Comparison of ENCODE assay signal across 8 mouse cellular contexts in the genomic region with DNA sequence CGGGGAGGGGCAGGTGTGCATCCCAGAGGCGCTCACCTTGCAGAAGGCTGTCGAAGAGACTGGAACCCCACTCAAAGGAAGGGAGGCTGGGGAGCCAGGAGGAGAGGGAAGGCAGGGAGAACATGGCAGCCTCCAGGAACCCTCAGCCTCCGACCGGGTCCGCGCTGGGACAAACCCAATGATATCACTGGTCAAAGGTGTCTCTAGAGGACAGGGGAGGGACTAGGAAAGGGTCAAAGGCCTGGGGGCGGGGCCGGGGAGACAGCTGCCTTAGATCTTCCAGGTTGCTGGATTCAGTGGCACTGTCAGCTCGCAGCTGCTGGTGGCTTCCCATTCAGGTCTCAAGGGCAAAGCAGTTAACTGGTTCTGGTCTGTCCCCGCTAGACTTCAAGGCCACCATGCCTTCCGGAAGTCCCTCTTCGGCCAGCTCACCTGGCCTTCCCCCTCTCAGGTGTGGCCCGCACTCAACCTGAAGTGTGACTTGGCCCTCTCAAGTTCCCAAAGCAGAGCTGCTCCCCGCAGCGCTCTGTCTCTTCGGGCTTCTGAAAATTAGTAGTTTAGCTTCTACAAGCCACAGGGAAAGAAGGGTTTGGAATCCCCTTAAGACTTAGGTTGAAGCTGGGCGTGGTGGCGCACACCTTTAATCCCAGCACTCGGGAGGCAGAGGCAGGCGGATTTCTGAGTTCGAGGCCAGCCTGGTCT. TPM values are rescaled to one million over a fixed set of nuclear protein-coding genes. Genes with fewer than 3 reads are reported as not detected.
DNase-seq lines count a peak whose midpoint lies in the region; ATAC-seq and TF ChIP-seq lines count a peak whose summit lies in the region.

No protein-coding gene starts in this region.

- no peaks in the 10 kb centered on the region for H3K9me3 ChIP-seq in forebrain, embryonic 16.5 days (ENCODE audit: control insufficient read depth, low read length)

- 15% methylated on average over 22 of the region's 22 CpGs for WGBS in spleen, adult 2 months
- 18% methylated on average over 21 of the region's 22 CpGs for WGBS in forebrain, embryonic 16.5 days

- no peak for ATAC-seq in forebrain, embryonic 16.5 days

- no peaks in the 10 kb centered on the region; the same call in 1 of the 2 replicates for H3K27me3 ChIP-seq in spleen, adult 2 months (ENCODE audit: control insufficient read depth, insufficient read depth, low read length)
- no peaks in the 10 kb centered on the region for H3K27me3 ChIP-seq in forebrain, embryonic 16.5 days (replicated peaks; ENCODE audit: control insufficient read depth, insufficient read depth, low read length)

- H3K27ac ChIP-seq in spleen, adult 2 months (ENCODE audit: insufficient read depth, low read length): no peak overlapping the region
- H3K27ac ChIP-seq in forebrain, embryonic 16.5 days (ENCODE audit: low read length): no peak overlapping the region

- no peak for TF ChIP-seq POLR2A in spleen, adult 2 months (IDR thresholded peaks at IDR 0.05; ENCODE audit: low read depth, low read length)

- no peaks in the 10 kb centered on the region for H3K36me3 ChIP-seq in spleen, adult 2 months (ENCODE audit: control insufficient read depth, insufficient read depth, low read length)
- no peaks in the 10 kb centered on the region for H3K36me3 ChIP-seq in forebrain, embryonic 16.5 days (ENCODE audit: control insufficient read depth, insufficient read depth)

- TF ChIP-seq CTCF in spleen, adult 2 months (IDR thresholded peaks at IDR 0.05; ENCODE audit: extremely low read depth, insufficient read depth, insufficient read length, insufficient replicate concordance): no peak

- no peak overlapping the region for H3K9ac ChIP-seq in forebrain, embryonic 16.5 days (replicated peaks; ENCODE audit: low read depth, low read length)

- H3K4me1 ChIP-seq in spleen, adult 2 months (ENCODE audit: control insufficient read depth, insufficient read depth, insufficient read length): peaks cover 9% of the 10 kb centered on the region
- peaks cover 7% of the 10 kb centered on the region for H3K4me1 ChIP-seq in forebrain, embryonic 16.5 days (replicated peaks; ENCODE audit: control insufficient read depth, insufficient read depth, low read length)

- no peak for DNase-seq in spleen, adult 2 months (ENCODE audit: low read depth in 1 of 2, low spot score in 2 of 2)
- no peak for DNase-seq in spleen, postnatal 4 days (ENCODE audit: low spot score in 2 of 2)
- DNase-seq in kidney, postnatal 10 days: peak; percentile 81
- DNase-seq in lung, postnatal 4 days: peak; percentile 39 to 55
- no peak for DNase-seq in urinary bladder, postnatal 14 days (ENCODE audit: low spot score)
- DNase-seq in layer of hippocampus, adult 18-20 months (ENCODE audit: low spot score in 2 of 2): no peak
- DNase-seq in cerebellum, postnatal 36 days: no peak

- H3K4me3 ChIP-seq in spleen, adult 2 months (ENCODE audit: extremely low read depth, insufficient read depth, insufficient read length): peak overlapping the region; percentile 41; the same call in 1 of the 2 replicates
- H3K4me3 ChIP-seq in forebrain, embryonic 16.5 days (replicated peaks; ENCODE audit: low read length): peak overlapping the region; percentile 2; the same call in 1 of the 2 replicates

- H3K4me2 ChIP-seq in forebrain, embryonic 16.5 days (ENCODE audit: low read length): peak overlapping the region; percentile 36

RNA-seq across cellular contexts. Expression of a gene that starts 0.4 kb away (rescaled TPM):
- 0.56 and 0.86 TPM in 2 replicates for polyA plus RNA-seq in spleen, adult 2 months (2012; rRNA removed)
- 0.13 and 0.19 TPM in 2 replicates for polyA plus RNA-seq in forebrain, embryonic 16.5 days (2015; fragmentation: Nextera tagmentation; extraction: Ambion mirVana)
- total RNA-seq in layer of hippocampus, adult 18-20 months (2021): under 1 TPM; 0.32 to 0.51 TPM

RNA-seq across cellular contexts. Expression of a gene that starts 5.6 kb away (rescaled TPM):
- 0.34 and 0.43 TPM in 2 replicates for polyA plus RNA-seq in spleen, adult 2 months (2012; rRNA removed)
- polyA plus RNA-seq in forebrain, embryonic 16.5 days (2015; fragmentation: Nextera tagmentation; extraction: Ambion mirVana): 0.08 TPM in 1 of 2 replicates, not detected in the other
- 1 to 10 TPM; 4.1 to 4.2 TPM for total RNA-seq in layer of hippocampus, adult 18-20 months (2021)

RNA-seq across cellular contexts. Expression of a gene that starts 12.1 kb away (rescaled TPM):
- polyA plus RNA-seq in spleen, adult 2 months (2012; rRNA removed): 8.4 and 10.1 TPM in 2 replicates
- polyA plus RNA-seq in forebrain, embryonic 16.5 days (2015; fragmentation: Nextera tagmentation; extraction: Ambion mirVana): 18.8 and 27.8 TPM in 2 replicates
- under 1 TPM; 0.61 to 0.74 TPM for total RNA-seq in layer of hippocampus, adult 18-20 months (2021)

RNA-seq across cellular contexts. Expression of a gene that starts 46.7 kb away (rescaled TPM):
- polyA plus RNA-seq in spleen, adult 2 months (2012; rRNA removed): 48.1 and 51.6 TPM in 2 replicates
- 5.0 and 7.0 TPM in 2 replicates for polyA plus RNA-seq in forebrain, embryonic 16.5 days (2015; fragmentation: Nextera tagmentation; extraction: Ambion mirVana)
- total RNA-seq in layer of hippocampus, adult 18-20 months (2021): 10 to 100 TPM; 81.2 to 81.3 TPM

Comparison
In these comparisons a context has a peak if more than half of its experiments do, and no peak if none do; other contexts are left out.
1. DNase-seq: peak in kidney, postnatal 10 days (single experiment) and lung, postnatal 4 days (2 of 2); none in spleen, adult 2 months (0 of 2), spleen, postnatal 4 days (0 of 2), urinary bladder, postnatal 14 days (single experiment), layer of hippocampus, adult 18-20 months (0 of 2) and cerebellum, postnatal 36 days (0 of 2).